Mouse (Mus musculus) cerebellum, adult 2 months (tissue): ENCODE data around the gene Gabarap.

Experiments
- CTCF ChIP-seq: fragments of 200-500 bp; IDR thresholded peaks from 2 replicates; pipeline ENCODE4 v1.5.1; 2011; ENCODE audit warnings: low read depth, mild to moderate bottlenecking, control low read depth, low read length, moderate library complexity, borderline replicate concordance; ENCODE audit not compliant: insufficient read depth
- POLR2A ChIP-seq: fragments of 200-500 bp; IDR thresholded peaks from 2 replicates; pipeline ENCODE4 v1.6.1; 2011; ENCODE audit warnings: low read length, control low read depth, borderline replicate concordance; ENCODE audit not compliant: insufficient read depth

DNA sequence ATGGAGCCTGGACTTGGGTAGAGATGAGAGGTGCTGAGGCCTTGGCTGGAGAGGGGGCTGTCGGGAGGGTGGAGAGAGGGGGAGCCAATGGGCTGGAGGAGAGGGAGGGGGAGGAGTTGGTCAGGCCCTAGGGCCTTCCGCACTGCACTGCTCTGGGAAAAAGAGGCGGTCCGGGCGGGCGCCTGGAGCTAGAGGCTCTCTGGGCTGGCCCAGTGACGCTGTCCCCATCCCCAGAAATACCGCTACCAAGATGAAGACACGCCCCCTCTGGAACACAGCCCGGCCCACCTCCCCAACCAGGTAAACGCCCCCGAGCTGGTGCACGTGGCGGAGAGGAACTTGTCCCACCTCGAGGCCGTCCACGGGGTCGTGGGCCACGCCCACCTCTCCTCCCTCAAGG is 35.7 kb downstream of the Gabarap start:
- TF ChIP-seq CTCF (no peak), POLR2A (no peak)
